Mouse (Mus musculus) midbrain, postnatal 0 days (tissue): ENCODE measurements around the gene Onecut1. TPM values are rescaled to one million over a fixed set of nuclear protein-coding genes. Genes with fewer than 3 reads are reported as not detected.

Experiments used
- ATAC-seq: fragments of 200-750 bp; cut with Nextera tagmentation; 2 replicates; pipeline ENCODE4 v1.8.0; 2017; ENCODE audit warnings: moderate number of reproducible peaks, mild to moderate bottlenecking, moderate TSS enrichment, moderate library complexity; ENCODE audit not compliant: low FRiP score
- DNase-seq: peaks from one replicate; pipeline ENCODE4 v3.0.0-alpha.2; 2015; ENCODE audit warnings: low spot score
- H3K27ac ChIP-seq: fragments of 300-500 bp; sonication (generic); 2 replicates; pipeline ENCODE4 v1.5.1; 2014; ENCODE audit warnings: low read depth, mild to moderate bottlenecking, low read length, mixed read lengths
- H3K27me3 ChIP-seq: fragments of 300-500 bp; sonication (generic); 2 replicates; pipeline ENCODE4 v1.6.1; 2014; ENCODE audit warnings: low read length, control low read depth, mixed read lengths; ENCODE audit not compliant: insufficient read depth
- H3K36me3 ChIP-seq: fragments of 300-500 bp; sonication (generic); 2 replicates; pipeline ENCODE4 v1.6.1; 2014; ENCODE audit warnings: low read length, control low read depth, mixed read lengths; ENCODE audit not compliant: insufficient read depth
- H3K4me1 ChIP-seq: fragments of 300-500 bp; sonication (generic); 2 replicates; pipeline ENCODE4 v1.6.1; 2014; ENCODE audit warnings: mild to moderate bottlenecking, control low read depth, antibody characterized with exemption, low read length, mixed read lengths; ENCODE audit not compliant: insufficient read depth
- H3K4me2 ChIP-seq: fragments of 300-500 bp; sonication (generic); 2 replicates; pipeline ENCODE4 v1.6.1; 2014; ENCODE audit warnings: low read depth, mild to moderate bottlenecking, low read length, mixed read lengths; ENCODE audit not compliant: poor library complexity, severe bottlenecking
- H3K4me3 ChIP-seq: fragments of 300-500 bp; sonication (generic); 2 replicates; pipeline ENCODE4 v1.5.1; 2014; ENCODE audit warnings: low read depth, mild to moderate bottlenecking, low read length, moderate library complexity
- H3K9ac ChIP-seq: fragments of 300-500 bp; sonication (generic); replicated peaks from 2 replicates; pipeline ENCODE4 v1.6.1; 2014; ENCODE audit warnings: mild to moderate bottlenecking, low read length, moderate library complexity, mixed read lengths; ENCODE audit not compliant: poor library complexity, severe bottlenecking
- H3K9me3 ChIP-seq: fragments of 300-500 bp; sonication (generic); 2 replicates; pipeline ENCODE4 v1.6.1; 2016; ENCODE audit warnings: low read length, control low read depth
- CTCF ChIP-seq: IDR thresholded peaks from 2 replicates; pipeline ENCODE4 v1.5.1; 2016; ENCODE audit warnings: antibody characterized with exemption, mild to moderate bottlenecking
- WGBS: fragments of 180-500 bp; shearing (Covaris S2); extraction: QIAGEN DNeasy Blood & Tissue Kit; methylation state at CpG from one replicate; pipeline ENCODE4 v1.1.7; 2014; 5-methylcytosine and 5-hydroxymethylcytosine counted together
- polyA plus RNA-seq: library from polyadenylated mRNA; unstranded; fragments of >200 nt; fragmentation: Nextera tagmentation; extraction: Ambion mirVana; gene quantifications from 2 replicates; pipeline ENCODE4 v1.2.1, GENCODE M21; 2015
- total RNA-seq: library from RNA; depleted of rRNA; stranded (reverse); fragments of >200 nt; gene quantifications from 2 replicates; pipeline ENCODE4 v1.2.3, GENCODE M21; 2014; rRNA removed

Onecut1 gene
- total and polyA plus RNA-seq, 2 experiments from 2014 or later, result 5.0 to 7.5 TPM

DNA sequence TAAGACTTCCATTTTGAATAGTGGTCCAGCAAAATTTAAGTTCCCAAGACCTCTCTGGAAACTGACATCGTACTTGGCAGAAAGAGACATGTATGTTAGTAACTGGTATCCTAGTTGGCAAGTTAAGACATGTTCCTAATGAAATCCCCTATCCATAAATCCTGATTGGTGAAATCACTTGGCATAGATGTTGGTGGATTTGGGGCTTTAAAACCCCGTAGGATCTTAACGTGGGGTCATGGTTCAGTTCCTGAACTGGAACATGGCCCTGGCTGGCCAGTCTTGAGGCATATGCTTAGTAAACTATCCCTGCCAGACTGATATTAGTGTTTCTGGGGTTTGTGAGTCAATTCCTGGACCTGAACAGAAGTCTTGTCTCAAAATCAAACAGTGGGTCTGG, 76.0 kb downstream of the Onecut1 start:
- H3K4me3 ChIP-seq, result no peak overlapping the region
- no peak overlapping the region for H3K9ac ChIP-seq
- no peak overlapping the region for H3K4me2 ChIP-seq
- WGBS, result 88% methylated on average over 3 of the region's 3 CpGs
- H3K36me3 ChIP-seq, result no peaks in the 10 kb centered on the region
- no peak for TF ChIP-seq CTCF
- no peak for DNase-seq
- no peaks in the 10 kb centered on the region for H3K27me3 ChIP-seq
- no peak overlapping the region for H3K27ac ChIP-seq
- no peaks in the 10 kb centered on the region for H3K4me1 ChIP-seq
- ATAC-seq, result no peak
- H3K9me3 ChIP-seq, result no peaks in the 10 kb centered on the region

GRCm38 (mm10) chr9:74938670-74939534, 77.2 kb downstream of the Onecut1 start:
- no peaks in the 10 kb centered on the region for H3K9me3 ChIP-seq

More at GRCm38 (mm10) chr9:74938670-74939534, 77.2 kb downstream of the Onecut1 start:
- Histone ChIP-seq H3K4me3 (no peak overlapping the region), H3K36me3 (no peaks in the 10 kb centered on the region), H3K4me2 (no peak overlapping the region), H3K27me3 (no peaks in the 10 kb centered on the region), H3K27ac (no peak overlapping the region), H3K9ac (no peak overlapping the region), H3K4me1 (no peaks in the 10 kb centered on the region)
- 86% methylated on average over 12 of the region's 12 CpGs for WGBS
- no peak for DNase-seq
- no peak for ATAC-seq
- TF ChIP-seq CTCF, result no peak

Other genes with a start within 250 kb of the Onecut1 start
- 32.3 and 36.0 TPM in 2 replicates for gene Fam214a, start 91.0 kb downstream of the Onecut1 start, total RNA-seq
- 18.2 and 18.9 TPM in 2 replicates for gene Fam214a, start 91.0 kb downstream of the Onecut1 start, polyA plus RNA-seq
- gene Arpp19, start 175.7 kb downstream of the Onecut1 start, total RNA-seq, result 94.0 and 96.9 TPM in 2 replicates
- gene Arpp19, start 175.7 kb downstream of the Onecut1 start, polyA plus RNA-seq, result 188 and 192 TPM in 2 replicates
- gene Myo5a, start 209.1 kb downstream of the Onecut1 start, total RNA-seq, result 125 and 160 TPM in 2 replicates
- 32.1 and 37.8 TPM in 2 replicates for gene Myo5a, start 209.1 kb downstream of the Onecut1 start, polyA plus RNA-seq